Mouse (Mus musculus) frontal cortex, adult 2 months (tissue): Measurements from ENCODE around the gene Mog. TPM values are rescaled to one million over a fixed set of nuclear protein-coding genes. Genes with fewer than 3 reads are reported as not detected.
"Not testable (repeated sequence)": the region's sequence is repeated elsewhere in the genome, so short reads cannot be mapped to it uniquely, and the experiment has no call there.

Experiments used
- DNase-seq, 2 experiments: peaks; one replicate each; pipeline ENCODE4 v3.0.0; 2022; ENCODE audit warnings: low spot score in 1 of 2; ENCODE audit errors: extremely low spot score in 1 of 2
- polyA plus RNA-seq: library from polyadenylated mRNA; depleted of rRNA; stranded (reverse); fragments of >200 nt; gene quantifications from 2 replicates; pipeline ENCODE4 v1.2.3, GENCODE M21; 2012

Gene Mog
- polyA plus RNA-seq, 1 experiment = 43.8 TPM

GRCm38 (mm10) chr17:36998477-36998876, 24.7 kb downstream of the Mog start:
- no peak for DNase-seq

DNA sequence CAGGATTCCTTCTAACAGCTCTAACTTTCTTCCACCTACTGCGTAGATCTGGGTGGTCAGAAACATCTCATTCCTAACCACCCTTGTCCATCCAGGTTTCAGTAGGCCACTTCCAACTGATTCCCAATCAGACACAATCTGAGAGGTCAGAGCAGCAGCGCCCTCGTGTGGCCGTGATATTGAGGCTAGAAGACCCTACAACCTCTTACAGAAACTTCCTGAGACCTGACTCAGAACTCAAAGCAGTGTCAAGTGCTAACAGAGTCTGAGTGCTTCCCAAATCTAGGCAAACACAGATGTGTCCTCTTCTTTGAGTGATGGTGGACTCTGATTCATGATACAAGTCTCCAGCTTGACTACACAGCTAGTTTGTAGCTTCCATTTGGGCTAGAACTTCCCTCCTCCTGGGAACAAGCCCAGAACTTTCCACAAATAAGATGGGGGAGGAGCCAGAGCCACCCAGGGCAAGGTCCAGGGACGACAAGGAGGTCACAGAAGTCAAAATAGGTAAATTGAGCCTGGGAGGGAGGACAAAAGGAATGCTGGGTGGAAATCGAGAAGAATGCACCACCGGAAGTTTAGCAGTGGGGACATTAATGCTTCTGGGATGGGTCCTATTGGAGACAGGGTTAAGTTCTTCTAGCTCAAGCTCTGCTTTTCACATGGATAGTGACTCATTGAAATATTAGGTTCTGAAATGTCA, 26.0 kb downstream of the Mog start:
- DNase-seq = peak in 1 of 2 experiments; percentile 91

- DNase-seq = no peak
These were observed 27.8 kb downstream of the Mog start for GRCm38 (mm10) chr17:36995448-36995847.

- no peak for DNase-seq
These were observed 28.7 kb downstream of the Mog start for GRCm38 (mm10) chr17:36994528-36994927.

DNA sequence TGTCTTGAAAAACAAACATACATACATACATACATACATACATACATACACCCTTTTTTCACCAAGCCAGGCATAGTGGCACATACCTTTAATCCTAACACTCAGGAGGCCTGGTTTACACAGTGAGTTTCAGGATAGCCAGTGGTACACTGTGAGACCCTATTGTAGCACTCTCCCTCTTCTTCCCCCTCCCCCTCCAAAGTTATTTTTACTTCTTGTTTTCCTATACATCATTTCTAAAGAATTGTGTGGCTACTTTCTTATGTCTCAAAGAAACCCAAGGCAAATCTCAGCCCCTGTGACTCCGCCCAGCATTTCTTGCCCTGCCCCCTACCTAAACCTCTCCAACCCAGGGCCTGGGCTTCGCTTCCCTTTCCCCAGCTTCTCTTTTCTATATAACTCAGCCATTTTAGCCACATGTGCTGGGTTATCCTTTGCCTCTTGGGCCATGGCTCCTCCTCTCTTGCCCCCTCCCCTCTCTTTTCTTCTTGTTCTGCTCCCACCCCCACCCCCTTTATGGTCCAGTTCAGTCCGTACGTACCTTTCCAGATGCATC, 29.4 kb downstream of the Mog start:
- DNase-seq = no peak

DNA sequence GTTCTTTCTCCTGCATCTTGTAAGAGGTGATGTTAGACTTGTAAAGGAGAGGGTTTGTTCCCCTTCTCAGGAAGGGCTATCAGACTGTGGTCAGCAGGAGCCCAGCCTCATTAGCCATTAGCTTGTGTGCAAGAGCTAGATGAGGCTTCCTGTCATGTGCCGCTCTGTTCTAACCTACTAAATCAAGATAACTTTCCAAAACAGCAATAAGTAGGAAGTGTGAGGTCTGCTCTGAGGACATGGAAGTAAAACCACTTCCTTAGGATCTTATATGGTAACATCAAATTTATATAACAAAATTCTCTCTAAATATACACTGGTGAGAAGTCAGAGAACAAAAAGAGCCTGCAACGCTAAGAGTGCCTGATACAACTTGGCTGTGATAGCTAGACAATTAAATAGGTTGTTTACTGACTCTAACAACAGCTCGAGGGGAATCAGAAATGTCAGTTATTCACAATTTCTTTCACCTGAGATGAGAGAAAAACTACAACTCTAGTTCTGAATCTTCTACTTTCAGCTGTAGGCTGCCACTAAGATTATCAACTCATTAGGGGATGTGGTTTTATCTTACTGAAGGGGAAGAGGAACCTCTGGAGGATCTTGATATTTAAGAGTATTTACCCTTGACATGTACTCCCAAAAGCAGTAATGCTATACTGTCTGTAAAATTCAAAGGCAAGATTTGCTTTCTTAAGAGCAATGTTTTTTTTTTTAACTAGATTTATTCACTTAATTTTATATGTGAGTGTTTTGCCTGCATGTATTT, 30.7 kb downstream of the Mog start:
- no peak for DNase-seq

DNA sequence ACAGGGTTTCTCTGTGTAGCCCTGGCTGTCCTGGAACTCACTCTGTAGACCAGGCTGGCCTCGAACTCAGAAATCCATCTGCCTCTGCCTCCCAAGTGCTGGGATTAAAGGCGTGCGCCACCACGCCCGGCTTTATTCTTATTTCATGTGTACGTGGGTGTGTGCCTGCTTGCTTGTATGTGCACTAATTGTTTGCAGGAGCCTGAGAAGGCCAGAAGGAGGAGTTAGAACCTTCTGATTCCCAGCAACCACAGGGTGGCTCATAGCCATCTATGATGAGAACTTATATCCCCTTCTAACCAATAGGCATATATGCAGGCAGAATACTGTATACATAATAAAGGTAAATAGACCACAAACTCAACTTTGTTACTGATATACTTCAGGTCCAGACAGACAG, 32.6 kb downstream of the Mog start:
- DNase-seq = not testable (repeated sequence)

DNA sequence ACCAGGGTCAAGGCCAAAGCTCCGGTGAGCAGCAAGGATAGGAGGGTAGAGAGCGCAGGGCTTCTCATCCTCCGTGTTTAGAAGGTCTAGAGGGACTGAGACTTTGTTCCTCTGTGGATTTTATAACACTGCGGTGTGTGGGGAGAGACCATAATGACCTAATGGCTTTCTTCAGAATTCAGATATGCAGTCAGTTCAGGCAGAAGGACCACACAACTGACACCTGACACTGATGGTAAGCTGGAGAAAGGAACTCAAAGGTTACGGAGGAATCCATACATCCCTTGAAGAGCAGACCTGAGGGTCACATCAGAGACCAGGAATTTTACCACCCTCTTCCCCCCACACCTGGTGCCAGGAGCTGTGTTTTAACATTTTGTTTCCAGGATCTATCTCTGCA, 33.8 kb downstream of the Mog start, which contains the start of gene H2-M5:
Gene H2-M5, minus strand, starts transcription at position 101 of the 400 bp plus-strand sequence.
- DNase-seq = no peak

GRCm38 (mm10) chr17:36988475-36988874, 34.7 kb downstream of the Mog start:
- DNase-seq = no peak

DNA sequence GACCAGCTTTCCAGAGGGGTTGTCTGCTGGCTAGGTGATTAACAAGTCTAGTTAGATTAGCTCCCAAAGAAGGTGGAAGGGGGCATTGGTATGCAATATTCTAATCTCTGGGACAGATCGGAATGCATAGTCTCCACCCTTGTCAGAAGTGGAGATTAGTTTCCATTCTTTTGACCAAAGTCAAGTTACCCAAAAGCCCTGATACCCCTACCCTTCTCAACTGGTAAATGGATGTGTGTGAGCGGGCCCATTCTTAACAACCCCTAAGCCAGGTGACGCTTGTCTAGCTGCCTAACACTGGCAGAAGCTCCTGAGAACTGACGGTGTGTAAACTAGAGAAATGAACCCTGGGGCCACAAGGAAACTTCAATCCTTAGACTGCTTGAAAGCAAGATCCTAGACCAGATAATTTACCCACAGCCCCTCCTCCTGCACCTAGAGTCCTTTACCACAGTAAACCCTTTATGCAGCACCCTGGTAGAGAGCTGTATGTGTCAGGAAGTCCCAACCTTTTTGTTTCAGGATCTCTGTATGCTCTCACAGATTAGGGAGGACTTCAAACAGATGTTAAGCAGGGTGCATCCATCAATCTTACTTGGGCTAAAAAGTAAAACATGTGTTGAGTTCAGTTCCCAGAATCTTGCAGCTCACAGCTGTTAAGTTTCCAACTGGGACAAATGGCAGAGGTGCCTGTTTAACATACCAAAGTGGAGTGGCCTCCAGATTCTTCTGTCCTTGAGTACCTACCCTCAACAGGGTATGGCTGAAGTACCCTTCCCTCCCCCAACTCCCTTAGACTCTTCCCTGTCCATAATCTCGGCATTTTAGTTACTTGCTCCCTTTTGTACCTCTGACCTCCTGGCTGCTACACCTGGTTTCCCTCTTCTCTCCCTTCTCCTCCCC, 40.7 kb downstream of the Mog start:
- DNase-seq = no peak

DNA sequence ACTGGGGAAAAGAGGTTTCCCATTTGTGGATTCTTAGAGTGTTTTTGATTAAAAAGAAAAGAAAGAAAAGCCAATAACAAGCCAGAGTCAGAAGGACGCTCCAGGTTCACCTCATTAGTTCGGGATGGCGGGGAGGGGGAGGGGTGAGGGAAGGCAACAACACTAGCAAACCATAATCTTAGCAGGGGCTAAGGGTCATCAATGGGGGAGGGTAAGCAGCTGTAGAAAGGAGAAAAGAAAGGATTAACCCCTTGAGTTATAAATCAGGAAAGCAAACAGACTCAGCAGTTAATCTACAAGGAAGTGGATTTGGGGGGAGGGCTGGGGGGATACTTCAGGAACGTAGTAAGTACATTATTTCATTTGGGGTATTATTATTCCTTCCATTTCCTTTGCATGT, 41.4 kb downstream of the Mog start:
- no peak for DNase-seq

- DNase-seq = peak; percentile 22 to 52
These were observed 41.9 kb downstream of the Mog start, which contains the start of gene 2410137M14Rik for GRCm38 (mm10) chr17:36981221-36981813. 2410137M14Rik (minus strand) TSS chr17:36981237.

DNA sequence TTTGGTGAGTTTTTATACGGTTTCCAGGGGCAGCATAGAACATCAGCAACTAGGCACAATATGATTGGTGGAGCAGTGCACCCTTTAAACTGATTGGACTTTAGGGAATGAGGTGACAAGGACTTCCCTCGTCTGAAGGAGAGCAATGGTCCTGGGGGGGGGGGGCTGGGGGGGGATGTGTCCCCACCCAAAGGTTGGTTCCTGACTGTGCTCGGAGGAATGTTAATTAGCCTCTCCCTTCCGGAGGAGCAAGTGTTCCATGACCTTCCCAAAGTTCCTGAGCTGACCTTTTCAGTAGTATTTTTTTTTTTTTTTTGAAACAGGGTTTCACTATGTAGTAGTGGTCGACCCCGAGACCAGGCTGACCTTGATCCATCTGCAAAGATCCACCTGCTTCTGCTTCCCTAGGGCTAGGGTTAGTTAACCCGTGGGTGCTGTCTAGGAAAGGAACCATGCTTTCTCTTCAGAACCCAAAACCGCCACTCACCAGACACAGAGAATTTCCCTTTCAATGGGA, 49.9 kb downstream of the Mog start:
- DNase-seq = no peak

DNA sequence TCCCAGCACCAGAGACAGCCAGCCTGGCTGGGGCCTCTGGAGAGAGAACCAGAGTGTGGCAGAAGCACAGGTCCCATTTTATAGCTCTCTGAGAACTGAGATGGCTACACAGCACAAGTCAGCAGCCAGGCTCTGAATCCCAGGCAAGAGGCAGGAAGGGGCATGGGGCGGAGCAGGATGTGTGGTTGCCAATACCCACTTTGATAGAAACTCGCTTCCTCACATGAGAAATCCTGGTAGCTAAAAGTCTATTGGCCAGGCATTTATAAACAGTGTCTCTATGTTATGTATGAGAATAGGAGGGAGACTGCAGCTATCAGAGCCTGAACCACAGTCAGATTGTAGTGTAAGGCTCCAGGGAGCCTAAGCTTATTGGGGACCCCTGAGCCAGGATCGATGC, 50.4 kb downstream of the Mog start:
- DNase-seq = no peak

DNA sequence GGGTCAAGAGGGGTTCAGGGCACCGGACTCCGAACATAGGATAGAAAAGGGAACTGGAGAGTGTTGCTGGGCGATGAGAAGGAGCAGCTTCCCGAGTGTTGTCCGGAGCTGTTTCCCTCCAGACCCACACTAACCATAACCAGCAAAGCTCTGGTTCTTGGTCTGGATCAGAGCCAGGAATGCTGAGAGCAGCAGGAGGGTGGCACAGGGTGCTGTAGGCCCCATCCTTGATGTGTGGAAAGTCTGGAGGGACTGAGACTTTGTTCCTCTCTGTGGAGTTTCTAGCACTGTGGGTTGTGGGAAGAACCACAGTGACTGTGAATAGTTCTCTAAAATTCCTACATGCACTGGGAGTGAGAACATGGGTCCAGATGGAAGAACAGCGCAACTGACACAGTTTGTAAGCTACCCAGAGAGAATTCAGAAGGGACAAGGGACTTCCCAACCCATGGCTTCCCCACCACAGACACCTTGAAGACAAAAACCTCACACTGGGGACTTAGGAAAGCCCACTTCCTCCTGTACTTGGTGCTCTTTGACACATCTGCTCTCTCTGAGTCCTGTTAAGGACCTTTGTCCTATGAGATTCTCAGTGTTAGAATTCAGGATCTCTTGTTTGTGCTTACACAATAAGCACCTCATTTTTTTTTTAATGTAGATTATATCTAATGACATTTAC, 51.9 kb downstream of the Mog start:
- no peak for DNase-seq

DNA sequence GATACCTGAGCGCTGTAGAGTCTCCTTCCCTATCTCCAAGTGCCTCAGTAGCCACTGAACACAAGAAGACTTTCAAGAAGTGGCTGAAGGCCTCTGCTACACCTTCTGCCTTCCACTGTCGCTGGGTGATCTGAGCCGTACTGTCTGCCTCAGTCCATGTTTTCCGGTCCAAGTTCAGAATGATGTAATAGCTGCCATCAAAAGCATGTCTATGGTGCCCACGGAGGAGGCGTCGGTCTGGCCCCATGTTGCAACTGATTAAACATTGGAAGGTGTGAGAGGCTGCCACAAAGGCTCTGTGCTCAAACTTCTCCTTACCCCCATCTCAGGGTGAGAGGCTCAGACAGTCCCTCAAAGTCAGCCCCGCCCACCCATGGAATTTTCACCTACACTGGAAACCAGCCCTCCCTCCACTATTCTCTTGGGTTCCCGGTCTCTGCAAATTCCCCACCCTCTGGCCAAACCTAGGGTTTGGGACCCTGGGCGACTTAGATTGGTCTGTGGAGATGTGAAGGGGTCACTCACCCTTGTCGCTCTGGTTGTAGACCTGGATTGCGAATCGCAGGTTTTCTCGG, 52.8 kb downstream of the Mog start:
- no peak for DNase-seq

DNA sequence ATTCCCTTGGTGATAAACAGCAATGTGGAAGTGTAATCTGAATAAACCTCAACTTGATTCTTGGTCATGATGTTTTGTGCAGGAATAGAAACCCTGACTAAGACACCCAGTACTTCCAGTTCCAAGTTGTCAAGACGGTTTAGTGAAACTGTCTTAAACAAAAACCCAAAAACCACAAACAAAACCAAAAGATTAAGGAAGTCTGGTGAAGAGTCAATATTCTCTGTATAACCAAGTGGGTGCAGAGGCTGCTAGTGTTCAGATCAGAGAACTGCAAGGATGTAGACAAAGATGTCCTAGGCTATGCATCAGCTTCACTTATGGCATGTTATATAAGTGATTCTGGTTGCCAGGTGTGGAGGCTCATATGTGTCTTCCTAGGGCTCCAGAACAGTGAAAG, 56.3 kb downstream of the Mog start:
- no peak for DNase-seq

GRCm38 (mm10) chr17:36961125-36961524, 62.1 kb downstream of the Mog start:
- no peak for DNase-seq
